Mouse (Mus musculus): Measurements from ENCODE around the gene Flrt1. TPM values are rescaled to one million over a fixed set of nuclear protein-coding genes. Genes with fewer than 3 reads are reported as not detected.

Gene Flrt1
- total RNA-seq (2021) (1 to 10 TPM; 1.1 to 1.2 TPM), polyA plus RNA-seq (2012; rRNA removed) (0.84 and 0.94 TPM in 2 replicates)
- long read RNA-seq, partial matches to known transcripts, result 0 of 1 reads
- long read RNA-seq, other reads (novel, unspliced or antisense), result 1 of 1 reads

GRCm38 (mm10) chr19:7105544-7105943 is at the start of gene Flrt1:
Gene Flrt1 (minus strand): TSS chr19:7105729.
- Histone ChIP-seq H3K9ac (ENCODE audit: low read depth, low read length) (no peak within 1 kb of the TSS), H3K36me3 (ENCODE audit: control insufficient read depth, insufficient read depth, low read length) (no peaks in the 10 kb centered on the region), H3K27me3 (ENCODE audit: control insufficient read depth, insufficient read depth, low read length) (no peaks in the 10 kb centered on the region), H3K79me2 (replicated peaks; ENCODE audit: control insufficient read depth, insufficient read depth, low read length) (no peaks in the 10 kb centered on the region), H3K4me1 (ENCODE audit: control insufficient read depth, insufficient read depth, low read length) (no peaks in the 10 kb centered on the region; the same call in 1 of the 2 replicates), H3K4me3 (no peak within 1 kb of the TSS), H3K27ac (no peak within 1 kb of the TSS)
- no peak for TF ChIP-seq POLR2A (IDR thresholded peaks at IDR 0.05; ENCODE audit: insufficient read depth, low read depth, low read length)
- no peak for TF ChIP-seq CTCF (IDR thresholded peaks at IDR 0.05)
- no peak for TF ChIP-seq EP300 (IDR thresholded peaks at IDR 0.05; ENCODE audit: insufficient read depth, low read depth, low read length)
- WGBS, result 91% methylated on average over 9 of the region's 9 CpGs
- no peak for DNase-seq
- intact Hi-C loops (cut with DNase I), result no loop called here

GRCm38 (mm10) chr19:7155196-7155595 is 49.7 kb upstream of the Flrt1 start:
- no peak overlapping the region for H3K27ac ChIP-seq

GRCm38 (mm10) chr19:7153232-7153631 is 47.7 kb upstream of the Flrt1 start:
- 43% methylated on average over 7 of the region's 7 CpGs for WGBS
- no peaks in the 10 kb centered on the region for H3K27me3 ChIP-seq (ENCODE audit: control insufficient read depth, insufficient read depth, low read length)
- DNase-seq, result peak in 1 of 2 experiments; percentile 34
- H3K9ac ChIP-seq (ENCODE audit: low read depth, low read length), result no peak overlapping the region
- H3K27ac ChIP-seq, result no peak overlapping the region
- H3K79me2 ChIP-seq (replicated peaks; ENCODE audit: control insufficient read depth, insufficient read depth, low read length), result no peaks in the 10 kb centered on the region
- H3K4me1 ChIP-seq (ENCODE audit: control insufficient read depth, insufficient read depth, low read length), result no peaks in the 10 kb centered on the region; the same call in 1 of the 2 replicates
- no peak for TF ChIP-seq POLR2A (IDR thresholded peaks at IDR 0.05; ENCODE audit: insufficient read depth, low read depth, low read length)
- TF ChIP-seq CTCF (IDR thresholded peaks at IDR 0.05), result no peak
- TF ChIP-seq EP300 (IDR thresholded peaks at IDR 0.05; ENCODE audit: insufficient read depth, low read depth, low read length), result no peak
- H3K36me3 ChIP-seq (ENCODE audit: control insufficient read depth, insufficient read depth, low read length), result no peaks in the 10 kb centered on the region
- no peak overlapping the region for H3K4me3 ChIP-seq
- intact Hi-C loops (cut with DNase I), result loop anchor here (5.0 kb wide), 1 partner anchor 41 kb away; no protein-coding TSS in a partner anchor

More at GRCm38 (mm10) chr19:7155196-7155595, 49.7 kb upstream of the Flrt1 start:
- no peak overlapping the region for H3K9ac ChIP-seq (ENCODE audit: low read depth, low read length)
- H3K36me3 ChIP-seq (ENCODE audit: control insufficient read depth, insufficient read depth, low read length), result no peaks in the 10 kb centered on the region
- DNase-seq, result no peak
- WGBS, result 80% methylated on average over 6 of the region's 6 CpGs
- no peaks in the 10 kb centered on the region for H3K27me3 ChIP-seq (ENCODE audit: control insufficient read depth, insufficient read depth, low read length)
- TF ChIP-seq POLR2A (IDR thresholded peaks at IDR 0.05; ENCODE audit: insufficient read depth, low read depth, low read length), result no peak
- no peak for TF ChIP-seq EP300 (IDR thresholded peaks at IDR 0.05; ENCODE audit: insufficient read depth, low read depth, low read length)
- no peak for TF ChIP-seq CTCF (IDR thresholded peaks at IDR 0.05)
- H3K4me3 ChIP-seq, result no peak overlapping the region
- intact Hi-C loops (cut with DNase I), result no loop called here
- H3K79me2 ChIP-seq (replicated peaks; ENCODE audit: control insufficient read depth, insufficient read depth, low read length), result no peaks in the 10 kb centered on the region
- H3K4me1 ChIP-seq (ENCODE audit: control insufficient read depth, insufficient read depth, low read length), result no peaks in the 10 kb centered on the region; the same call in 1 of the 2 replicates

GRCm38 (mm10) chr19:7151927-7152653 is 46.6 kb upstream of the Flrt1 start:
- H3K79me2 ChIP-seq (replicated peaks; ENCODE audit: control insufficient read depth, insufficient read depth, low read length), result no peaks in the 10 kb centered on the region
- 75% methylated on average over 6 of the region's 6 CpGs for WGBS
- no peak for TF ChIP-seq CTCF (IDR thresholded peaks at IDR 0.05)
- TF ChIP-seq EP300 (IDR thresholded peaks at IDR 0.05; ENCODE audit: insufficient read depth, low read depth, low read length), result no peak
- TF ChIP-seq POLR2A (IDR thresholded peaks at IDR 0.05; ENCODE audit: insufficient read depth, low read depth, low read length), result no peak
- no peak overlapping the region for H3K4me3 ChIP-seq
- H3K36me3 ChIP-seq (ENCODE audit: control insufficient read depth, insufficient read depth, low read length), result no peaks in the 10 kb centered on the region
- H3K27me3 ChIP-seq (ENCODE audit: control insufficient read depth, insufficient read depth, low read length), result no peaks in the 10 kb centered on the region
- no peak overlapping the region for H3K9ac ChIP-seq (ENCODE audit: low read depth, low read length)
- no peak for DNase-seq
- H3K4me1 ChIP-seq (ENCODE audit: control insufficient read depth, insufficient read depth, low read length), result no peaks in the 10 kb centered on the region; the same call in 1 of the 2 replicates
- no peak overlapping the region for H3K27ac ChIP-seq
- intact Hi-C loops (cut with DNase I), result loop anchor here (5.0 kb wide), 1 partner anchor 40 kb away; no protein-coding TSS in a partner anchor

- TF ChIP-seq POLR2A (IDR thresholded peaks at IDR 0.05; ENCODE audit: insufficient read depth, low read depth, low read length) (no peak), EP300 (IDR thresholded peaks at IDR 0.05; ENCODE audit: insufficient read depth, low read depth, low read length) (no peak), CTCF (IDR thresholded peaks at IDR 0.05) (no peak)
- Histone ChIP-seq H3K4me1 (ENCODE audit: control insufficient read depth, insufficient read depth, low read length) (no peaks in the 10 kb centered on the region; the same call in 1 of the 2 replicates), H3K9ac (ENCODE audit: low read depth, low read length) (no peak overlapping the region), H3K27me3 (ENCODE audit: control insufficient read depth, insufficient read depth, low read length) (no peaks in the 10 kb centered on the region), H3K4me3 (no peak overlapping the region), H3K79me2 (replicated peaks; ENCODE audit: control insufficient read depth, insufficient read depth, low read length) (no peaks in the 10 kb centered on the region), H3K27ac (no peak overlapping the region), H3K36me3 (ENCODE audit: control insufficient read depth, insufficient read depth, low read length) (no peaks in the 10 kb centered on the region)
- 76% methylated on average over 7 of the region's 7 CpGs for WGBS
- intact Hi-C loops (cut with DNase I), result loop anchor here (5.0 kb wide), 1 partner anchor 39 kb away; no protein-coding TSS in a partner anchor
- no peak for DNase-seq
Observed at GRCm38 (mm10) chr19:7151300-7151926, 45.9 kb upstream of the Flrt1 start.
